Mouse (Mus musculus) erythroblast, embryonic 14.5 days (primary cell): Measurements from ENCODE around the gene Cpt2.

Experiments used
- GATA1 ChIP-seq: IDR thresholded peaks from 2 replicates; pipeline ENCODE4 v1.6.1; 2012; ENCODE audit warnings: low read length, inconsistent platforms, mixed read lengths
- TAL1 ChIP-seq: IDR thresholded peaks from 3 replicates; pipeline ENCODE4 v1.6.1; 2012; ENCODE audit warnings: low read length, inconsistent platforms, mixed read lengths

DNA sequence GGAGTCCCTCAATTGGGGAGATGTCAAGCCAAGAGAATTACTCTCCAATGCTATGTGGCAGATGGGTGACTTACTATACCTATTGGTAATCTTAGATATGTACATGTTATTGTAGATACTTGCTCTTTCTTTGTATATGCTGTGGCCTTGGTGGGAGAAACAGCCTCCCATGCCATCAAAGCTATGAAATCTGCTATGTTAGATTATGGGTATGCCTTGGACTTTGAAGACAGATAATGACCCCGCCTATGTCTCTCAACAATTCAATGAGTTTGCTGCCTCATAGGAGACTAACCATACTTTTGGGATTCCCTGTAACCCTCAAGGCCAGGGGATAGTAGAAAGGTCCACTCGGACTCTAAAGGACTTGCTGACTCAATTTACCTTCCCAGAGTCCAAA is 4.9 kb upstream of the Cpt2 start:
- no peak for TF ChIP-seq GATA1
- no peak for TF ChIP-seq TAL1
